Mouse (Mus musculus): ENCODE measurements at regions not wholly inside any gene's neighbourhood (a gene's known extent, or its start where the extent isn't known, plus 50 kb on each side); places are given as distances from the start of the nearest gene placed in this dataset.

DNA sequence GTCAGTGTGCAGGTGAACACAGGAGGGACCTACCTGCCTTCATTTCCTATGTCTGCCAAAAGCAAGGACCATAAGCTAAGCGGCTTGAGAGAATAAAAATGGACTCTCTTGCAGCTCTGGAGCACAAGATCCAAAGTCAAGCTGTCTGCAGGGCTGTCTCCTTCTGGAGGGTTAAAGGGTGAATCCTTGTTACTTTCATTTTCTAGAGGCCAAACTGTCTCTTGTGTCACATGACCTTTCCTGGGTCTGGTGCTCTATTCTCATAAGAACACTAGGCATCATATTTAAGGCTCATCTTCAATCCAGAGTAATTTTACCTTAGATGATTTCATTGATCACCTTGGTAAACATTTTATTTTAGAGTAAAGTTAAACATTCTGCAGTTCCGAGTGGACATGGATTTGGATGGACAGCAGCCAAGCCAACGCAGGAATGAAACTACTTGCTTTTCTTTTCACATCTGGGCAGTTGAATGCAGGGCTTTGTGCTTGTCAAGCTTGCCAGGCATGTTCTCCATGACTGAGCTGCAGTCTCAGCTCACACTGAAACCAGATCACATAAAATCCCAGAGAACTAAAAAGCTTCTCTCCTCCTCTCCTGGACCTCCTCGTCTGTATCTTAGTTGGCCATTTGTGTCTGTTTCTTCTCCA lies 180.8 kb downstream of the Cd83 start:
- no peak overlapping the region for H3K27ac ChIP-seq (replicated peaks)
- WGBS = 42% methylated on average over 4 of the region's 4 CpGs
- DNase-seq (ENCODE audit: low spot score) = no peak

DNA sequence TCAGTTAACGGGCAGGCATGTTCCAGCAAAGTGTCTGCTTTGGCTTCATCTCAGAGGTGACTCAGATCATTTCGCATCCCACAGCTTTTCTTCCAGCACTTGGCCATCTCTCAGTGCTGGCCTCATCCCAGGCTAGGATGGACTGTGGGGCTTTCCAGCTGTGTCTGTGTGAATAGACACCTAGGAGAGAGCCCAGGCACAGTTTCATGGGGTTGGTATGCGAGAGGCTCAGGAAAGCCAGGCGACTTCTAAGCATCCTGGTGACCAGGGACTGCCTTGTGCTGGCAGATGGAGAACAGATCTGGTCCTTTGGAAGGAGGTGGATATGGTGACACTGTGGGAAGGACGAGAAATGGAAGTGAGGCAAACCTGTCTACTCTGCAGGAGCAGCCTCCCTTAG lies 182.9 kb downstream of the Cd83 start:
- Histone ChIP-seq H3K27ac (replicated peaks) (no peak overlapping the region), H3K27me3 (ENCODE audit: control insufficient read depth, insufficient read depth, low read length) (no peaks in the 10 kb centered on the region), H3K9me3 (ENCODE audit: control insufficient read depth, low read length) (no peaks in the 10 kb centered on the region), H3K4me1 (replicated peaks; ENCODE audit: control insufficient read depth, insufficient read depth) (no peaks in the 10 kb centered on the region), H3K9ac (ENCODE audit: low read length) (no peak overlapping the region), H3K4me2 (replicated peaks; ENCODE audit: low read depth) (no peak overlapping the region), H3K4me3 (ENCODE audit: low read depth, low read length) (no peak overlapping the region), H3K36me3 (ENCODE audit: control insufficient read depth, insufficient read depth, low read length) (no peaks in the 10 kb centered on the region)
- ATAC-seq (ENCODE audit: low FRiP score, low TSS enrichment) = no peak
- WGBS = 61% methylated on average over 5 of the region's 5 CpGs
- DNase-seq (ENCODE audit: low spot score) = no peak
- TF ChIP-seq CTCF (IDR thresholded peaks at IDR 0.05; ENCODE audit: low read depth) = no peak
- no peak for TF ChIP-seq EP300 (optimal IDR thresholded peaks at IDR 0.05)

More for the DNA sequence above, 180.8 kb downstream of the Cd83 start:
- no peak for ATAC-seq (ENCODE audit: low FRiP score, low TSS enrichment)
- Histone ChIP-seq H3K9ac (ENCODE audit: low read length) (no peak overlapping the region), H3K27me3 (ENCODE audit: control insufficient read depth, insufficient read depth, low read length) (no peaks in the 10 kb centered on the region), H3K9me3 (ENCODE audit: control insufficient read depth, low read length) (no peaks in the 10 kb centered on the region), H3K4me3 (ENCODE audit: low read depth, low read length) (no peak overlapping the region), H3K4me2 (replicated peaks; ENCODE audit: low read depth) (no peak overlapping the region), H3K4me1 (replicated peaks; ENCODE audit: control insufficient read depth, insufficient read depth) (no peaks in the 10 kb centered on the region), H3K36me3 (ENCODE audit: control insufficient read depth, insufficient read depth, low read length) (no peaks in the 10 kb centered on the region)
- TF ChIP-seq EP300 (optimal IDR thresholded peaks at IDR 0.05) = no peak
- no peak for TF ChIP-seq CTCF (IDR thresholded peaks at IDR 0.05; ENCODE audit: low read depth)

DNA sequence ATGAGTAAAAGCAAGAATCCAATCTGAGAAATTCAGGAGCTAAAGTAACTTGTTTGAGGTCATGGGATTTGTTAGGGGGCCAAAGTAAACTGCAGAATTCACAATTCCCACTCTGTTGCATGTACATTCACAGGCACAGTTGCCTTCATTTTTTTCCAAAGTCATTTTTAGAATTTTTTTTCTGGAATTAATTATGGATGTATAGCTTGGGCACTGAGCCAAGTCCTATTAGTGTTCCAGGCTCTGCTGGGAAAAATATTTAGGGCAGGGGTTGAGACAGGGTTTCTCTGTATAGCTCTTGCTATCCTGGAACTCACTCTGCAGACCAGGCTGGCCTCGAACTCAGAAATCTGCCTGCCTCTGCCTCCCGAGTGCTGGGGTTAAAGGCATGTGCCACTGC lies 188.3 kb downstream of the Cd83 start:
- no peak for ATAC-seq (ENCODE audit: low FRiP score, low TSS enrichment)
- H3K4me2 ChIP-seq (replicated peaks; ENCODE audit: low read depth) = no peak overlapping the region
- TF ChIP-seq CTCF (IDR thresholded peaks at IDR 0.05; ENCODE audit: low read depth) (no peak), EP300 (optimal IDR thresholded peaks at IDR 0.05) (no peak)
- DNase-seq (ENCODE audit: low spot score) = no peak
- WGBS = 88% methylated on average over 2 of the region's 2 CpGs
- no peak overlapping the region for H3K4me3 ChIP-seq (ENCODE audit: low read depth, low read length)
- H3K9me3 ChIP-seq (ENCODE audit: control insufficient read depth, low read length) = no peaks in the 10 kb centered on the region
- no peak overlapping the region for H3K9ac ChIP-seq (ENCODE audit: low read length)
- no peaks in the 10 kb centered on the region for H3K27me3 ChIP-seq (ENCODE audit: control insufficient read depth, insufficient read depth, low read length)
- no peak overlapping the region for H3K27ac ChIP-seq (replicated peaks)
- H3K4me1 ChIP-seq (replicated peaks; ENCODE audit: control insufficient read depth, insufficient read depth) = no peaks in the 10 kb centered on the region
- no peaks in the 10 kb centered on the region for H3K36me3 ChIP-seq (ENCODE audit: control insufficient read depth, insufficient read depth, low read length)

DNA sequence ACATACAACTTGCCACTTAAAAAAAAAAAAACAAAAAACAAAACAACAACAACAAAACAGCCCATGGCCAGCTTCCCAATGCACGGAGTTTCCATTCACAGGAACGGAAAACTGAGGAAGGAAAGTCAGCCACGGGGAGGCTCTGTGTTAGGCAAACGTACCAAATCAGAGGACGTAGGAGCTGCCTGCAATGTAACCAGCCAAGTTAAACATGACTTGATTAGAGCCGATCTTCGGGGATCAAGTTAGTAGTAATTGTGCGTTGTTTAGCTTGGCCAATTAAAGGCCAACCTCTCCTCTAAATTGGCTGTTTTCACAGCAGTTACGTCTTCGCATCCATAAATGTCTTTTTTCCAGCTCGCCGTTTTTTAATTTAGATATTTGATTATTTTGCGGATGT lies 190.7 kb downstream of the Cd83 start:
- ATAC-seq (ENCODE audit: low FRiP score, low TSS enrichment) (no peak), DNase-seq (ENCODE audit: low spot score) (no peak)
- Histone ChIP-seq H3K27me3 (ENCODE audit: control insufficient read depth, insufficient read depth, low read length) (no peaks in the 10 kb centered on the region), H3K4me3 (ENCODE audit: low read depth, low read length) (no peak overlapping the region), H3K9ac (ENCODE audit: low read length) (no peak overlapping the region), H3K27ac (replicated peaks) (no peak overlapping the region), H3K36me3 (ENCODE audit: control insufficient read depth, insufficient read depth, low read length) (no peaks in the 10 kb centered on the region), H3K4me2 (replicated peaks; ENCODE audit: low read depth) (no peak overlapping the region), H3K9me3 (ENCODE audit: control insufficient read depth, low read length) (no peaks in the 10 kb centered on the region), H3K4me1 (replicated peaks; ENCODE audit: control insufficient read depth, insufficient read depth) (no peaks in the 10 kb centered on the region)
- no peak for TF ChIP-seq CTCF (IDR thresholded peaks at IDR 0.05; ENCODE audit: low read depth)
- TF ChIP-seq EP300 (optimal IDR thresholded peaks at IDR 0.05) = no peak
- WGBS = 82% methylated on average over 13 of the region's 13 CpGs

DNA sequence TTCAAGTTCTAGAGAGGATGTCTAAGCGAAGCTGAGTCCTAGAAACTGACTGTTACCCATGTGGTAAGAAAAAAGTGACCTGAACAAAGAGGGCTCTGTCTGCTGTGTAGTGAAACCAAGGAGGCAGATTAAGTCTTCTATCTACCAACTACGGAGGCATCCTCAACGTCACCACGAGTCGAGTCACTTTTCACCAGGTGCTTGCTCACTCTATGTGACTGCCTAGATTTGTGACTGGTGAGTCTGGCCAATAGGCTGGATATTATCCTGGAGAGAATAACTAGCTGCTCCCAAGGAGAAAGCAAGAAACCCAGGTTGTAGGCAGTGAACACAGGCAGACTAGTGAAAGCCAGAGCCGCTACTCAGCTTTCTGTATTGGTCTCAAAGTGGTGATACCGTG lies 191.2 kb downstream of the Cd83 start:
- Histone ChIP-seq H3K9me3 (ENCODE audit: control insufficient read depth, low read length) (no peaks in the 10 kb centered on the region), H3K4me2 (replicated peaks; ENCODE audit: low read depth) (no peak overlapping the region), H3K27ac (replicated peaks) (no peak overlapping the region), H3K4me1 (replicated peaks; ENCODE audit: control insufficient read depth, insufficient read depth) (no peaks in the 10 kb centered on the region), H3K36me3 (ENCODE audit: control insufficient read depth, insufficient read depth, low read length) (no peaks in the 10 kb centered on the region), H3K4me3 (ENCODE audit: low read depth, low read length) (no peak overlapping the region), H3K9ac (ENCODE audit: low read length) (no peak overlapping the region), H3K27me3 (ENCODE audit: control insufficient read depth, insufficient read depth, low read length) (no peaks in the 10 kb centered on the region)
- ATAC-seq (ENCODE audit: low FRiP score, low TSS enrichment) (no peak), DNase-seq (ENCODE audit: low spot score) (no peak)
- TF ChIP-seq CTCF (IDR thresholded peaks at IDR 0.05; ENCODE audit: low read depth) (no peak), EP300 (optimal IDR thresholded peaks at IDR 0.05) (no peak)
- 84% methylated on average over 7 of the region's 7 CpGs for WGBS

- no peaks in the 10 kb centered on the region for H3K9me3 ChIP-seq (ENCODE audit: control insufficient read depth, low read length)
- ATAC-seq (ENCODE audit: low FRiP score, low TSS enrichment) = no peak
- DNase-seq (ENCODE audit: low spot score) = no peak
- H3K4me2 ChIP-seq (replicated peaks; ENCODE audit: low read depth) = no peak overlapping the region
- TF ChIP-seq CTCF (IDR thresholded peaks at IDR 0.05; ENCODE audit: low read depth) = no peak
- TF ChIP-seq EP300 (optimal IDR thresholded peaks at IDR 0.05) = no peak
- no peak overlapping the region for H3K4me3 ChIP-seq (ENCODE audit: low read depth, low read length)
- no peaks in the 10 kb centered on the region for H3K4me1 ChIP-seq (replicated peaks; ENCODE audit: control insufficient read depth, insufficient read depth)
- 64% methylated on average over 7 of the region's 7 CpGs for WGBS
- no peak overlapping the region for H3K27ac ChIP-seq (replicated peaks)
- H3K36me3 ChIP-seq (ENCODE audit: control insufficient read depth, insufficient read depth, low read length) = no peaks in the 10 kb centered on the region
- H3K27me3 ChIP-seq (ENCODE audit: control insufficient read depth, insufficient read depth, low read length) = no peaks in the 10 kb centered on the region
- H3K9ac ChIP-seq (ENCODE audit: low read length) = no peak overlapping the region
Observed at GRCm38 (mm10) chr13:43976676-43977075, 192.1 kb downstream of the Cd83 start.

All from stomach, postnatal 0 days (tissue).